Mouse (Mus musculus) MEL (cell line): Measurements from ENCODE around the gene Rnf220.

Experiments
- CHD2 ChIP-seq: IDR thresholded peaks from 2 replicates; pipeline ENCODE4 v1.6.1; 2011; ENCODE audit warnings: low read length, improper control_type of control experiment
- CTCF ChIP-seq, 3 experiments: IDR thresholded peaks in 2 of 3; conservative IDR thresholded peaks in 1 of 3; 2 replicates each; pipeline ENCODE4 v1.5.1; 2011 to 2012; ENCODE audit warnings: low read length in 3 of 3, low read depth in 2 of 3, mild to moderate bottlenecking in 2 of 3, improper control_type of control experiment in 1 of 3, inconsistent platforms in 1 of 3, mixed read lengths in 1 of 3, moderate library complexity in 1 of 3; ENCODE audit not compliant: control insufficient read depth in 1 of 3, insufficient read depth in 1 of 3, poor library complexity in 1 of 3, severe bottlenecking in 1 of 3
- TBP ChIP-seq: IDR thresholded peaks from 2 replicates; pipeline ENCODE4 v1.8.0; 2011; ENCODE audit warnings: low read depth, low read length, improper control_type of control experiment
- ZC3H11A ChIP-seq: IDR thresholded peaks from 2 replicates; pipeline ENCODE4 v1.6.1; 2012; ENCODE audit warnings: low read depth, mild to moderate bottlenecking, inconsistent platforms, low read length, improper control_type of control experiment
- ZNF384 ChIP-seq: IDR thresholded peaks from 2 replicates; pipeline ENCODE4 v1.6.1; 2012; ENCODE audit warnings: low read depth, mild to moderate bottlenecking, inconsistent platforms, low read length, improper control_type of control experiment

GRCm38 (mm10) chr4:117385247-117385646 is 111.6 kb downstream of the Rnf220 start:
- no peak for TF ChIP-seq TBP
- TF ChIP-seq CTCF (IDR thresholded peaks at IDR 0.05 in 2 of 3, conservative IDR thresholded peaks at IDR 0.05 in 1 of 3; ENCODE audit: control insufficient read depth in 1 of 3, insufficient read depth in 1 of 3, low read depth in 2 of 3, low read length in 3 of 3, poor library complexity in 1 of 3, severe bottlenecking in 1 of 3): no peak
- no peak for TF ChIP-seq ZNF384
- no peak for TF ChIP-seq ZC3H11A
- TF ChIP-seq CHD2: no peak; the same call in 1 of the 2 replicates
